Comparison of ENCODE assay signal across 16 mouse cellular contexts in the genomic region with DNA sequence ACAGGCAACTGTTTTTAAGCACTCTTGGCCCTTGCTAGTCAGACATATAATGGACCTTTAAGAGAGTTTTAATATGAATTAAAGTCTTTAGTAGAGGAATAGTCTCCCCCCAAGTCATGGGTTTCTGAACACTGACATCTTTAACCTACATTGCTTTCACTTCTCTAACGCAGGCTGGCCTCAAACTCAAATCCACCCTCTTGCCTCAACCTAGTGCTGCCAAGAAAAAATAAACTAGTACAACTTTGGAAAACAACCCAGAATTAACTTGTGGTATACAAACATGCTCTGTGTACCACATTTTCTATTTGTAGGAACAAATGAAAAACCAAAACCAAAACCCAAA.
A peak's percentile ranks its signal among the peaks of the same experiment; 100 is the strongest.
DNase-seq lines count a peak whose midpoint lies in the region; ATAC-seq and TF ChIP-seq lines count a peak whose summit lies in the region.
"Had no signal": no experiment of that assay in that cellular context is flagged by ENCODE, and none has a peak within 500 bp of the region (broad histone marks: within the 10 kb centered on the region; RNA-seq: fewer than 3 reads in every experiment).

No protein-coding gene starts in this region.

- 91% methylated on average over 1 of the region's 1 CpGs for WGBS in heart, embryonic 16.5 days
- 78% methylated on average over 1 of the region's 1 CpGs for WGBS in embryonic facial prominence, embryonic 14.5 days
- 79% methylated on average over 1 of the region's 1 CpGs for WGBS in midbrain, embryonic 13.5 days

- H3K4me3 ChIP-seq in heart, embryonic 16.5 days (ENCODE audit: low read length), result no peak overlapping the region
- no peak overlapping the region for H3K4me3 ChIP-seq in embryonic facial prominence, embryonic 14.5 days (ENCODE audit: low read depth, low read length)
- H3K4me3 ChIP-seq in myocyte, result no peak overlapping the region
- H3K4me3 ChIP-seq in midbrain, embryonic 13.5 days (replicated peaks), result no peak overlapping the region
- H3K4me3 ChIP-seq: forebrain, embryonic 13.5 days; neural tube, embryonic 15.5 days had no signal

- no peaks in the 10 kb centered on the region for H3K9me3 ChIP-seq in heart, embryonic 16.5 days (replicated peaks; ENCODE audit: control insufficient read depth, low read length)
- no peaks in the 10 kb centered on the region for H3K9me3 ChIP-seq in embryonic facial prominence, embryonic 14.5 days (ENCODE audit: control insufficient read depth, low read length)
- H3K9me3 ChIP-seq in midbrain, embryonic 13.5 days, result no peaks in the 10 kb centered on the region
- H3K9me3 ChIP-seq: forebrain, embryonic 13.5 days; G1E; neural tube, embryonic 15.5 days had no signal

- H3K27ac ChIP-seq in heart, embryonic 16.5 days (ENCODE audit: low read length), result peak overlapping the region; percentile 37; the same call in 1 of the 2 replicates
- H3K27ac ChIP-seq in embryonic facial prominence, embryonic 14.5 days (replicated peaks; ENCODE audit: low read depth, low read length), result peak overlapping the region; percentile 65
- H3K27ac ChIP-seq in midbrain, embryonic 13.5 days, result no peak overlapping the region
- H3K27ac ChIP-seq: forebrain, embryonic 13.5 days; neural tube, embryonic 15.5 days had no signal

- ATAC-seq in heart, embryonic 16.5 days (replicated peaks; ENCODE audit: extremely low read depth, insufficient read depth, low FRiP score), result no peak
- ATAC-seq in embryonic facial prominence, embryonic 14.5 days (ENCODE audit: low read depth), result no peak
- ATAC-seq in midbrain, embryonic 13.5 days, result no peak
- ATAC-seq: forebrain, embryonic 13.5 days had no signal

- H3K36me3 ChIP-seq in heart, embryonic 16.5 days (ENCODE audit: control insufficient read depth, insufficient read depth), result no peaks in the 10 kb centered on the region
- H3K36me3 ChIP-seq in embryonic facial prominence, embryonic 14.5 days (ENCODE audit: control insufficient read depth, insufficient read depth, low read length), result no peaks in the 10 kb centered on the region
- no peaks in the 10 kb centered on the region for H3K36me3 ChIP-seq in myocyte (ENCODE audit: control insufficient read depth, insufficient read depth)
- no peaks in the 10 kb centered on the region for H3K36me3 ChIP-seq in midbrain, embryonic 13.5 days
- H3K36me3 ChIP-seq: neural tube, embryonic 15.5 days had no signal

- no peak overlapping the region for H3K4me2 ChIP-seq in heart, embryonic 16.5 days (ENCODE audit: low read depth, low read length)
- no peak overlapping the region for H3K4me2 ChIP-seq in embryonic facial prominence, embryonic 14.5 days (ENCODE audit: low read depth, low read length)
- peak overlapping the region; percentile 58 for H3K4me2 ChIP-seq in myocyte (ENCODE audit: low read depth)
- no peak overlapping the region for H3K4me2 ChIP-seq in midbrain, embryonic 13.5 days (replicated peaks)
- H3K4me2 ChIP-seq: forebrain, embryonic 13.5 days; heart, embryonic 11.5 days; neural tube, embryonic 15.5 days had no signal

- peaks cover 3% of the 10 kb centered on the region; the same call in 1 of the 2 replicates for H3K4me1 ChIP-seq in heart, embryonic 16.5 days (ENCODE audit: control insufficient read depth, insufficient read depth, low read length)
- peaks cover 18% of the 10 kb centered on the region for H3K4me1 ChIP-seq in embryonic facial prominence, embryonic 14.5 days (ENCODE audit: control insufficient read depth, insufficient read depth, low read length)
- H3K4me1 ChIP-seq in midbrain, embryonic 13.5 days (replicated peaks), result 0 out of 2 replicates have a peak, but pooled peaks cover 3% of the 10 kb centered on the region
- H3K4me1 ChIP-seq: forebrain, embryonic 13.5 days; neural tube, embryonic 15.5 days had no signal

- no peak overlapping the region for H3ac ChIP-seq in myocyte (ENCODE audit: control insufficient read depth, insufficient read length)

- no peak for TF ChIP-seq POLR2A in myocyte (IDR thresholded peaks at IDR 0.05; ENCODE audit: insufficient read length, low read depth)

- H3K27me3 ChIP-seq in heart, embryonic 16.5 days (ENCODE audit: control insufficient read depth, insufficient read depth, low read length), result no peaks in the 10 kb centered on the region
- no peaks in the 10 kb centered on the region for H3K27me3 ChIP-seq in embryonic facial prominence, embryonic 14.5 days (replicated peaks; ENCODE audit: control insufficient read depth, insufficient read depth, low read length)
- no peaks in the 10 kb centered on the region for H3K27me3 ChIP-seq in myocyte (ENCODE audit: control insufficient read depth, insufficient read depth, insufficient read length)
- no peaks in the 10 kb centered on the region for H3K27me3 ChIP-seq in midbrain, embryonic 13.5 days
- H3K27me3 ChIP-seq: forebrain, embryonic 13.5 days; neural tube, embryonic 15.5 days had no signal

- DNase-seq in heart, adult 18-20 months, result no peak
- peak; percentile 75 for DNase-seq in A20 (ENCODE audit: low read depth, low spot score)
- peak; percentile 7 for DNase-seq in embryonic facial prominence, embryonic 14.5 days (ENCODE audit: low spot score)
- no peak for DNase-seq in right cerebral cortex, postnatal 10 days (ENCODE audit: low spot score in 2 of 2)
- no peak for DNase-seq in layer of hippocampus, postnatal 10 days (ENCODE audit: low spot score in 2 of 2)
- DNase-seq: adrenal gland, postnatal 14 days; cerebellum, postnatal 14 days; kidney, adult 2 months; thymus, postnatal 36 days had no signal

- H3K9ac ChIP-seq in heart, embryonic 16.5 days (ENCODE audit: low read length), result no peak overlapping the region
- H3K9ac ChIP-seq in embryonic facial prominence, embryonic 14.5 days (ENCODE audit: low read depth, low read length), result no peak overlapping the region
- no peak overlapping the region for H3K9ac ChIP-seq in midbrain, embryonic 13.5 days (replicated peaks)
- H3K9ac ChIP-seq: forebrain, embryonic 13.5 days; neural tube, embryonic 15.5 days had no signal

- H3K79me2 ChIP-seq in myocyte (ENCODE audit: control insufficient read depth, insufficient read depth), result peaks cover 26% of the 10 kb centered on the region

TF ChIP-seq in myocyte, 11 proteins besides CTCF, POLR2A, EP300 and RAD21:
- no peak for TF ChIP-seq POLR2AphosphoS2 (IDR thresholded peaks at IDR 0.05; ENCODE audit: insufficient read length, low read depth)
- TF ChIP-seq TCF12 (IDR thresholded peaks at IDR 0.05; ENCODE audit: insufficient read depth, poor library complexity, severe bottlenecking), result no peak
- no peak for TF ChIP-seq SRF (IDR thresholded peaks at IDR 0.05; ENCODE audit: control insufficient read depth, insufficient read length, low read depth)
- TF ChIP-seq MAX (IDR thresholded peaks at IDR 0.05; ENCODE audit: low read depth), result no peak
- TF ChIP-seq E2F4 (IDR thresholded peaks at IDR 0.05; ENCODE audit: insufficient read depth), result no peak
- TF ChIP-seq MYOD1 (IDR thresholded peaks at IDR 0.05; ENCODE audit: control insufficient read depth in 1 of 3, insufficient read length in 2 of 3, low read depth in 2 of 3), result no peak
- TF ChIP-seq USF1 (IDR thresholded peaks at IDR 0.05; ENCODE audit: low read depth), result no peak
- no peak for TF ChIP-seq REST (IDR thresholded peaks at IDR 0.05; ENCODE audit: insufficient read depth, insufficient read length)
- no peak for TF ChIP-seq TCF3 (IDR thresholded peaks at IDR 0.05; ENCODE audit: insufficient read length, low read depth)
- no peak for TF ChIP-seq CEBPB (IDR thresholded peaks at IDR 0.05; ENCODE audit: insufficient read depth, poor library complexity, severe bottlenecking)

Comparison
In these comparisons a context has a peak if more than half of its experiments do, and no peak if none do; other contexts are left out.
1. DNase-seq: peak in A20 (single experiment) and embryonic facial prominence, embryonic 14.5 days (single experiment); none in heart, adult 18-20 months (0 of 2), right cerebral cortex, postnatal 10 days (0 of 2) and layer of hippocampus, postnatal 10 days (0 of 2).